Mouse (Mus musculus) ES-E14 (cell line): ENCODE measurements around the gene Mmp28. TPM values are rescaled to one million over a fixed set of nuclear protein-coding genes. Genes with fewer than 3 reads are reported as not detected.

Experiments
- DNase-seq: peaks from one replicate; pipeline ENCODE4 v3.0.0-alpha.2; 2013; ENCODE audit warnings: low read depth, low spot score
- H3K27ac ChIP-seq: 2 replicates; pipeline ENCODE4 v1.5.1; 2012; ENCODE audit warnings: low read depth, mild to moderate bottlenecking, low read length, moderate library complexity, mixed read lengths; ENCODE audit not compliant: poor library complexity, insufficient read depth, severe bottlenecking
- H3K36me3 ChIP-seq: 2 replicates; pipeline ENCODE4 v1.6.1; 2012; ENCODE audit warnings: mild to moderate bottlenecking, low read length, moderate library complexity, mixed read lengths; ENCODE audit not compliant: control insufficient read depth, poor library complexity, insufficient read depth, severe bottlenecking
- H3K4me1 ChIP-seq, 2 experiments: fragments of 150-350 bp in 1 of 2; sonication (generic) in 1 of 2; 2 replicates each; pipeline ENCODE4 v1.6.1; 2012; ENCODE audit warnings: low read length in 2 of 2, mild to moderate bottlenecking in 1 of 2, mixed read lengths in 1 of 2; ENCODE audit not compliant: control insufficient read depth in 2 of 2, insufficient read depth in 2 of 2, poor library complexity in 1 of 2
- H3K4me3 ChIP-seq, 2 experiments: fragments of 150-350 bp in 1 of 2; sonication (generic) in 1 of 2; 2 replicates each; pipeline ENCODE4 v1.5.1; 2012; ENCODE audit warnings: low read length in 2 of 2, low read depth in 1 of 2, mild to moderate bottlenecking in 1 of 2, mixed read lengths in 1 of 2; ENCODE audit not compliant: insufficient read depth in 1 of 2, poor library complexity in 1 of 2, severe bottlenecking in 1 of 2
- H3K9ac ChIP-seq: 2 replicates; pipeline ENCODE4 v1.6.1; 2012; ENCODE audit warnings: low read depth, mild to moderate bottlenecking, low read length, mixed read lengths; ENCODE audit not compliant: poor library complexity, insufficient read depth, severe bottlenecking
- H3K9me3 ChIP-seq: fragments of 150-350 bp; sonication (generic); 2 replicates; pipeline ENCODE4 v1.6.1; 2012; ENCODE audit warnings: low read depth, mild to moderate bottlenecking, low read length; ENCODE audit not compliant: control insufficient read depth, insufficient read depth
- CHD2 ChIP-seq: IDR thresholded peaks from 2 replicates; pipeline ENCODE4 v1.6.1; 2014; ENCODE audit warnings: mild to moderate bottlenecking, low read depth, low read length, inconsistent platforms
- HCFC1 ChIP-seq: IDR thresholded peaks from 2 replicates; pipeline ENCODE4 v1.6.1; 2012; ENCODE audit warnings: low read length, inconsistent platforms, borderline replicate concordance; ENCODE audit not compliant: insufficient read depth
- MAFK ChIP-seq: IDR thresholded peaks from 2 replicates; pipeline ENCODE4 v1.6.1; 2014; ENCODE audit warnings: mild to moderate bottlenecking, low read depth, low read length, inconsistent platforms; ENCODE audit not compliant: insufficient read depth
- ZC3H11A ChIP-seq: IDR thresholded peaks from 2 replicates; pipeline ENCODE4 v1.6.1; 2012; ENCODE audit warnings: low read depth, mild to moderate bottlenecking, inconsistent platforms, low read length, borderline replicate concordance
- ZNF384 ChIP-seq: IDR thresholded peaks from 2 replicates; pipeline ENCODE4 v1.6.1; 2012; ENCODE audit warnings: low read depth, low read length, inconsistent platforms
- in situ Hi-C, 2 experiments: fragments of 600-800 bp; cut with MboI; formaldehyde crosslinking; loops; one replicate each; pipeline ENCODE4 v1.15.1; 2025; ENCODE audit warnings: low sequenced_read_pairs in 2 of 2, inconsistent platforms in 1 of 2; ENCODE audit not compliant: unreplicated experiment in 2 of 2
- total RNA-seq: library from RNA; depleted of rRNA; stranded (reverse); fragments of 300-350 nt; gene quantifications from 2 replicates; pipeline ENCODE4 v1.2.3, GENCODE M21; 2012

Mmp28 gene
- total RNA-seq, 1 experiment, result 1.3 TPM

DNA sequence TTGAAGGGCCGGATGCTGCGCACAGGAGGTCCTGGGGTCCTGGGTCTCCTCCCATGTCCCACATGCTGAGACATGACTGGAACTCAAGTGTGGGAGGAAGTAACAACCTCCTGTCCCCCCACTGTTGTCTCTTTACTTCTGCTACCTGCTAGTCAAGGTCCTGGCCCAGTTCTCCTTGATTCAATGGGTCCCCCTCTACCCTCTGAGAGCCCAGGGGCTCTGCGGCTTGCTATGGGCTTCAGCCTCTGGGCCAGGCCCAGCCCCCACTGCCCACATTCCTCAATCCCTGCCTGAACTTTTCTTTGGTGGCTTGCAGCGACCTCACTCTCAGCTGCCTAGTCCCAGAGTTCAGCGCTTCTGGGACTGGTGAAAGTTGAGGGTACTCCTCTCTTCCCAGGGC lies 33.5 kb downstream of the Mmp28 start, which contains the start of gene Gas2l2:
Gas2l2 (minus strand) TSS at position 101 of the 400 bp plus-strand sequence.
- Histone ChIP-seq H3K4me1 (peaks cover 0 to 5% of the 10 kb centered on the region in 2 experiments; a peak in 1 of 4 replicates), H3K9me3 (no peaks in the 10 kb centered on the region), H3K9ac (no peak within 1 kb of the TSS; the same call in 1 of the 2 replicates), H3K4me3 (peak within 1 kb of the TSS in 1 of 2 experiments; percentile 36; a peak in 1 of 4 replicates), H3K27ac (no peak within 1 kb of the TSS), H3K36me3 (no peaks in the 10 kb centered on the region)
- in situ Hi-C loops, result loop anchor here in 1 of 2 experiments (10.0 kb wide), 1 partner anchor 105 kb away; no protein-coding TSS in a partner anchor
- TF ChIP-seq CHD2 (no peak), HCFC1 (no peak), ZNF384 (no peak), MAFK (no peak), ZC3H11A (no peak)
- no peak for DNase-seq

DNA sequence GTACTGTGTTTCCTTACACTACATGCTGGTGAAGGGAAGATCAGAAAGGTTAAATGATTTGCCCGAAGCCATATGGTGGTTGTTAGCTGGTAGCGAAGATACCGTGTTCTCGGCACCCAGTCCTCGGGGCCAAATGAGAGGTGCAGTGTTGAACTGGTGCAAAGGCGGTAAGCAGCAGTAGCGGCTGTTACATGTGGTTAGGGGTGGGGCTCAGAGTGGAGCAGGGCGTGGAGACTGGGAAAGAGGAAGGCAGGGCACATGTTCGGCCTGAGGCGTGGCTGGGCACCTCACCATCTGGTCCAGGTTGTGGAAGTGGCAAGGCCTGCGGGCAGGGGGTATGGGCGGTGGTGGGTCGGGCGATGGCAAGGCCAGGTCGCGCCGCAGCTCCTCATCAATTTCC lies 35.9 kb downstream of the Mmp28 start:
- Histone ChIP-seq H3K4me1 (peaks cover 0 to 5% of the 10 kb centered on the region in 2 experiments; a peak in 1 of 4 replicates), H3K36me3 (no peaks in the 10 kb centered on the region), H3K9me3 (no peaks in the 10 kb centered on the region), H3K4me3 (peak overlapping the region; percentile 55 to 69), H3K27ac (no peak overlapping the region; the same call in 1 of the 2 replicates), H3K9ac (peak overlapping the region; percentile 62)
- in situ Hi-C loops, result loop anchor here in 1 of 2 experiments (10.0 kb wide), 1 partner anchor 102 kb away; no protein-coding TSS in a partner anchor
- DNase-seq, result no peak
- TF ChIP-seq CHD2, result no peak
- no peak for TF ChIP-seq ZNF384
- TF ChIP-seq ZC3H11A, result no peak
- no peak for TF ChIP-seq MAFK
- TF ChIP-seq HCFC1, result no peak

DNA sequence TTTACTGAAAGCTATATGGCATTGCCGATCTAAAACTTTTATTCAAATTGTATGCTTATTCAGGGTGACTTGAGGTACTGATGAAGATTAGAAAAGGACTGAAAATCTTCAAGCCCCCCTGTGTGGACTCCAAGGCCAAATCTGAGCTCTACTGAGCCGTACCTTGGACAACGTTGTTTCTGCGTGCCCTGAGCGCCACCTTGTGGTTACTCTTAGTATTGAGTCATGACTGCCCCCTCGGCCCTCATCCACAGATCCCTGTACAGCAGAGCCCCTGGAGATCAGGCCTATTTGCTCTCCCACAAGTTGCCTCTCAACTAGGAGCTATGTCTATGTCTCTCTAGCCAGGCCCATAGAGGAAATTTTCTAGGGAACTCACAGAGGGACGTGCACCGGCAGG lies 38.2 kb downstream of the Mmp28 start:
- in situ Hi-C loops, result loop anchor here (5.0 to 25.0 kb wide), 3 partner anchors 97 to 362 kb away; partner anchors contain the start of gene Slfn2 (in 1 of the 2)

DNA sequence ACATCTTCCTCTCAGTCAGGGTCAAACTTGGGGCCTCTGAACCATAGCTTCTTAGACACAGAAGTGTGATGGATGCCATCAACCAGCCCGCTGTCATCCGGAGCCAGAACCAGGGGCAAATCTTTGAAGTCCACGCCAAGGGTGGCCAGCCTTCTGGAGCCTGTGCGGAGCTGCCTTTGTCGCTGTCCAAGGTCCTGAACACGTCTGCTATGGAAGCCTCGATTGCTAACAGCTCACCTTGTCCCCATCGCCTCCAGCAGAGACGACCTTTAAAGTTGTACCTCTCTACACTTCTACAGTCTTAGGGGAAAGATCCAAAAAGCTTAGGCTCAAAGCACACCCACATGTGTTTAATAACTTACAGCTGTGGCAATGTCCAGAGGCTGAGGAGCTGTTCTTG lies 41.6 kb downstream of the Mmp28 start:
- Histone ChIP-seq H3K27ac (no peak overlapping the region), H3K4me3 (no peak overlapping the region), H3K4me1 (peaks cover 0 to 5% of the 10 kb centered on the region in 2 experiments; a peak in 1 of 4 replicates), H3K9me3 (no peaks in the 10 kb centered on the region), H3K36me3 (no peaks in the 10 kb centered on the region), H3K9ac (no peak overlapping the region)
- in situ Hi-C loops, result loop anchor here (5.0 to 25.0 kb wide), 3 partner anchors 94 to 359 kb away; partner anchors contain the start of gene Slfn2 (in 1 of the 2)
- peak; percentile 66 for DNase-seq
- no peak for TF ChIP-seq ZNF384
- TF ChIP-seq CHD2, result no peak
- no peak for TF ChIP-seq HCFC1

More for the DNA sequence above, 38.2 kb downstream of the Mmp28 start:
- H3K27ac ChIP-seq, result no peak overlapping the region
- peaks cover 0 to 7% of the 10 kb centered on the region in 2 experiments; a peak in 1 of 4 replicates for H3K4me1 ChIP-seq
- H3K9me3 ChIP-seq, result no peaks in the 10 kb centered on the region
- H3K9ac ChIP-seq, result no peak overlapping the region
- no peak for TF ChIP-seq ZNF384
- peak; percentile 66 for TF ChIP-seq ZC3H11A
- no peak for TF ChIP-seq CHD2
- peak; percentile 62 for DNase-seq
- no peak overlapping the region for H3K4me3 ChIP-seq
- H3K36me3 ChIP-seq, result no peaks in the 10 kb centered on the region

DNA sequence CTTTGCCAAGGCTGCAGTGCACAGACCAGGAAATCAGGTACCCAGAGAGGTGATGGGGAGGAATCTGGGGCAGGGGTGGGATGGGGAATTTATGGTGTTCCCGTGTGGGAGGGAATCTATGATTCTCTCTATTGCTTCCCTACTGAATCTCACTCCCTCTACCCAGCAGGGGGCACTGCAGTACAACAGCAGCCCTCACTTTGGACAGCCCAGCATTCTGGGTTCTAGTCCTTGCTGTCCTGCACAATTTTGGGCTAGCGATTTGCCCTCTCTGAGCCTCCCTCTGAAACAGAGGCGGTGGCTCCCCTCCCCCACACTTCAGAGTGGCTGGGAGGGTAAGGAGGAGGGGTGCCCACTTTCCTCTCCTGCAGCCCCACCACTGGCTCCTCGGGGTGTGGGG lies 42.5 kb downstream of the Mmp28 start:
- H3K9me3 ChIP-seq, result no peaks in the 10 kb centered on the region
- no peaks in the 10 kb centered on the region for H3K36me3 ChIP-seq
- DNase-seq, result no peak
- H3K27ac ChIP-seq, result no peak overlapping the region
- no peak overlapping the region for H3K4me3 ChIP-seq
- no peak for TF ChIP-seq MAFK
- no peak for TF ChIP-seq ZNF384
- TF ChIP-seq ZC3H11A, result no peak
- TF ChIP-seq CHD2, result no peak
- TF ChIP-seq HCFC1, result no peak
- no peak overlapping the region for H3K9ac ChIP-seq
- in situ Hi-C loops, result loop anchor here (5.0 to 25.0 kb wide), 3 partner anchors 93 to 358 kb away; partner anchors contain the start of gene Slfn2 (in 1 of the 2)
- H3K4me1 ChIP-seq, result peaks cover 0 to 5% of the 10 kb centered on the region in 2 experiments; a peak in 1 of 4 replicates
